Mouse (Mus musculus): ENCODE data around the gene Nol3. TPM values are rescaled to one million over a fixed set of nuclear protein-coding genes. Genes with fewer than 3 reads are reported as not detected.
"Not testable (repeated sequence)": the region's sequence is repeated elsewhere in the genome, so short reads cannot be mapped to it uniquely, and the experiment has no call there.

Gene Nol3
- total RNA-seq, 4 experiments from 2014 or later = 23.7 to 28.3 (median 27.1) TPM

- no peak for DNase-seq (ENCODE audit: low spot score)
These were observed 14.0 kb downstream of the Nol3 start, which contains the start of gene 4931428F04Rik for GRCm38 (mm10) chr8:105289805-105290460. TSS of gene 4931428F04Rik (minus strand) at chr8:105289864.

GRCm38 (mm10) chr8:105290554-105291314 lies 14.8 kb downstream of the Nol3 start:
- DNase-seq (ENCODE audit: low spot score) = peak; percentile 85

GRCm38 (mm10) chr8:105291364-105291763 lies 15.4 kb downstream of the Nol3 start:
- not testable (repeated sequence) for DNase-seq (ENCODE audit: low spot score)

- not testable (repeated sequence) for DNase-seq (ENCODE audit: low spot score)
These were observed 15.9 kb downstream of the Nol3 start for GRCm38 (mm10) chr8:105291802-105292201.

DNA sequence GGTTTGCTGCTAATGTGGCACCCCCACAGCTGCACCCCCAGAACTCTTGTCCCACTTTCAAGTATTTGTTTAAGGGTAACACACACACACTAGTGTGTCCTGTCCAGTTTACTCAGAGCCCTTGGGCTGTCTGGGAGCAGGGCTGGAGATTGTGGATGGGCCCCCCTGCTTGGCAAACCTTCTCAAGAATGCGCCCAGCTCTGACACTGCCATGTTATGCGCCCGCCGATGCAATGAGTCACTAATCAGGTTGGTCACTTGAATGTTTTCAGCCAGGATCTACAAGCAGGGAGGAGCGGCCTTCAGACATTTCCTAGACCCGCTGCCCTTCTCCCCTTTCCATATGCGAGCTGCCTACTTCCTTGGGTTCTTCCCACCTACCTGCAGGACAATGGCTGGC lies 16.5 kb downstream of the Nol3 start:
- DNase-seq (ENCODE audit: low spot score) = no peak

GRCm38 (mm10) chr8:105293405-105293804 lies 17.5 kb downstream of the Nol3 start:
- DNase-seq (ENCODE audit: low spot score) = no peak

DNA sequence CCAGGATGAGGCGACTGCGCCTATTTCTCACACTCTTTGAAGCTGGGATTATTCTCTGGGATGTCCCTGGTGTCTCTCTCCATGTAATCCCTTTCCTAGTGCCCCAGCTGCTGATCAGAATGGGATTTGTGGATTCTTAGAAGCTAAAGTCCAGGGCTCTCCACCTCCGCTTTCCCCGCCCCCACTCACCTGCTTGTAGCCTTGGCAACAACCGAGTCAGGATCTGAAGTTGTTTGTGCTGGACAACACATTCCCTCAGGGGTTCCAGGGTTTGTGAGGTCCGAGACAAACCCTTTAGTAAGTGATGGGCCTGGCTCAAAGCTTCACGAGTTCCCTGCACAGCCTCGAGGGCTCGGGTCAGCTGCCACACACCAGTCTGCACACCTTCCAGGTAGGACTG lies 18.8 kb downstream of the Nol3 start:
- no peak for DNase-seq (ENCODE audit: low spot score)

DNA sequence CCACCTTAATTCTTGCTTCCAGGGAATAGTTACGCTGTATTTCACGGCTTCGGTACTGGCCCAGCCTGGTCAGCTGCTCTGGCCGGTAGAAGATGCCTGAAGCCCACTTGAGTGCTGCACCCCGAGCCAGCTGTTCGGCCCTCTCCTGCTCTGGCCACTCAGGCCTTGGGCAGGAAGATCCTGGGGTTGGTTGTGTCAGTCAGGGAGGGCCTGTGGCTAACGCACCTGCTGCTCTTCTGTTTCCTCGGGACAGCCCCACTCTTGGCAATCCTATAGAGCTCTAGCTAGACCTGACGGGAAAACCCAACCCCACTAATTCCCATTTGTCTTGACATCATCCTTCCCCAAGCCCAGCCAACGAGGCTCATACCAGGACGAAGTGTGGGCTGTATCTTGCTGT lies 19.3 kb downstream of the Nol3 start:
- DNase-seq (ENCODE audit: low spot score) = no peak

DNA sequence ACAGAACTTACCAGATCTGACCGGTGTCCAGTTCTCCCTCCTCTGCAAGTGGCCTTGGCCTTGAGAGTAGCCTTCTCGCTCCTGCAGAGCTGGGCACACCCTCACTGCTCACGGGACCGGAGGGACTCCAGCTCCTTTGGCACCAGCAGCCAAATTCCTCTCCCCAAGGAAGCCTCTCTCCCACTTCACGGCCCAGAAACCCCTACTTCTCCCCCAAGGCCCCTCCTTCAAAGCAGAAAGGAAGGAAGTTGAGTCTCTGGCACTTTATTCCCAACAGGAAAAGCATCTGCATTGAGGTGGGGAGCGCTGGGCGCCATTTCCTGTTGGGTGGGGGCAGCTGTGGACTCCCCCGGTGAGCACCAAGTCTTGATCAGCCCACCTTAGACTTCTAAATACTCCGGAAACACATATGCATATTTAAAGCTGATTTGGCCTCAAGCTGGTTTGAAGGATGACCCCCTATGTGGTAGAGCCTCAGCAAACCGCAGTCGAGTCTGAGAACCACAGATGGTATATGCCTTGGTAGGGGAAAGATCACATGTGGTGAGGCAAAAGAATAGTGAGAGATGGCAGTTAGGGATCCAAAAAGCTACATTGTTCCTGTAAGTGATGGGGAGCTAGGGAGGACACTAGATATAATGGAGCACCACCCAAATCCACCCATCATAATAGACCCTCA lies 20.1 kb downstream of the Nol3 start, which contains the start of gene Exoc3l:
Exoc3l (minus strand) TSS at position 207 of the 679 bp plus-strand sequence.
- no peak for DNase-seq (ENCODE audit: low spot score)

- DNase-seq (ENCODE audit: low spot score) = peak; percentile 93
These were observed 21.7 kb downstream of the Nol3 start, which contains the start of gene E2f4 for GRCm38 (mm10) chr8:105297511-105298192. TSS of gene E2f4 (plus strand) at chr8:105297663.

DNA sequence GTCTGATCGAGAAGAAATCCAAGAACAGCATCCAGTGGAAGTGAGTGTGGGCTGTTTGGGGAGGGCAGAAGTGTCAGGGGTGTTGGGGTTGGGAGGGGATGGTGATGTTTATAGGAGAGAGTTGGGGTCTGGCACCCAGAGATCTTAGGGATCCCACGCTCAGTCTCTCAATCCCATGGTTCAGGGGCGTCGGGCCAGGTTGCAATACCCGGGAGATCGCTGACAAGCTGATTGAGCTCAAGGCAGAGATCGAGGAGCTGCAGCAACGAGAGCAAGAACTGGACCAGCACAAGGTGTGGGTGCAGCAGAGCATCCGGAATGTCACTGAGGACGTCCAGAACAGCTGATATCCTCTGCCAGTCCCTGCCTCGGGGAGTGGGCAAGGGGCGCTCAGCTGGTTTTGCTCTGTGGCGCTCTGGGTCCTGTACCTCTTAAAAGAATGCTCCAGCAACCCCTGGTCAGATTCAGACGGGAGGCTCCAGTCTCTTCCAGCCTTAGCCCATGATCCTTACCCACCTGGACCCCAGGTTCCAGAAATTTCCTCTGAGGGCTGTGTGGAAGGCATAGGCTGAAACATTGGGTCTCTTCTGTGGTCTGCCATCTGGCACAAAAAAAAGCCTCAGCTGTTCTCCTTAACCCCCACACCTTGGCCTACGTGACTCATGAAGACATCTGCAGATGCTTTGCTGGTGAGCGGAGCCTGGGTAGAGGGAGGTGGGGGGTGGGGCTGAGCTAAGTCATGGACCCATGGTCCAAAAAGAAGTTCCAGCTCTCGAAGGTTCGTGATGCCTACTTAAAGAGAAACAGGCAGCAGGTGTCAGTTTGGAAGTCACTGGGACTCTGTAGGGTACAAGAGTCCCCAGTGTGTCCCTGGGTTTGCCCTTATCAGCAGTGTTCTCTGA lies 22.7 kb downstream of the Nol3 start:
- DNase-seq (ENCODE audit: low spot score) = no peak

GRCm38 (mm10) chr8:105299962-105300361 lies 24.0 kb downstream of the Nol3 start:
- no peak for DNase-seq (ENCODE audit: low spot score)

DNA sequence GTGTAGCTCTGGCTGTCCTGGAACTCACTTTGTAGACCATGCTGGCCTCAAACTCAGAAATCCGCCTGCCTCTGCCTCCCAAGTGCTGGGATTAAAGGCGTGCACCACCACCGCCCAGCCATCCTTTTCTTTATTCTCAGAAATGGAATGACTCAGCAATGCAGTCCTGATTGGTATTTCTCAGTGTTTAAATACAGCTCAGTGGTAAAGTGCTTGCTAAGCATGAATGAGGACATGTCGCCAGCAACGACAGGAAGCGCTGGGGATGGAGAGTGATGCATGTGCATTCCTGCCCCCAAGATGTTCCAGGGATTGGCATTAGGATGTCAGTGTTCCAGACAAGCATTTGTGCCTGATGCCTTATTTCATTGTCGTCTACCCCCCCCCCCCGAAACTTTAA lies 27.5 kb downstream of the Nol3 start:
- DNase-seq (ENCODE audit: low spot score) = no peak

DNA sequence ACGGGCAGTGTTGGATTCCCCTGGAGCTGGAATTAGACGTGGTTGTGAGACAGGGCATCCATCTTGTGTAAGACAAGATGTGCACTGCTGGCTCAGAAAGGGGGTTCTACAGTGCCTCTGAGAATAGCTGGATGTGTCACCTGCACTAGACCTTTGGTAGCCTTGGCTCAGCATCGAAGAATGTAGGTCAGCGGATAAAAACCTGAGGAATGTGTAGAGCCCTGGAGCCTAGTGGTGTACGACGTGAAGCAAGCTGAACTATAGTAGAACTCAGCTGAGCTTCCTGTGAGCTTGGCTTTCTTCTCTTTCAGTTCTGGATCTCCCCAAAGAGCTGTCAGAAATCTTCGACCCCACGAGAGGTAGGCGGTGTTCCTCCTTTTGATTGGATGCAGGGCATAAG lies 27.9 kb downstream of the Nol3 start:
- DNase-seq (ENCODE audit: low spot score) = no peak

- DNase-seq (ENCODE audit: low spot score) = no peak
These were observed 28.6 kb downstream of the Nol3 start for GRCm38 (mm10) chr8:105304325-105305210.

- no peak for DNase-seq (ENCODE audit: low spot score)
These were observed 29.5 kb downstream of the Nol3 start, which contains the start of gene Elmo3 for GRCm38 (mm10) chr8:105305211-105306145. TSS of gene Elmo3 (plus strand) at chr8:105305601.

DNA sequence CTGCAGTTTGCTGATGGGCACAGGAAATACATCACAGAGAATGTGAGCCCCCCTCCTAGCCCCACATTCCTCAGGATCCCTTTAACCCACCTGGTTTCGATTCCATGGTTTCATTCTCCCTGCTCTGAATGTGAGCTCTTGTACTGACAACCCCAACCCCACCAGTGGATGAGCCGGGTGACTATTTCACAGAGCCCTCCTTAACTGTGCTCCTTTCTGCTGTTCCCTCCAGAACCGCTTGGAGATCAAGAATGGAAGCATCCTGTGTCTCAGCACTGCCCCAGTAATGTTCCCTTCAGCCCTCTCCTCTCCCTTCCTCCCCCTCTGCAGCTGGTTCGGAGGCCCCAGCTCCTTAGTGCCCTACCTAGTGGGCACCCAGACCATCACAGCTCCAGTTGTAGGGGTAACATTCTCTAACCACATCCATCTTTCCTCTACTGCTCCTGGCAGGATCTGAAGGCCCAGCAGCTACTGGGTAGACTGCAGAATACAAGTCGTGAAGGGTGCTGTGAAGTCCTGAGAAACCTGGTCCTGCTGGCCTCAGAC lies 30.3 kb downstream of the Nol3 start:
- no peak for DNase-seq (ENCODE audit: low spot score)

DNA sequence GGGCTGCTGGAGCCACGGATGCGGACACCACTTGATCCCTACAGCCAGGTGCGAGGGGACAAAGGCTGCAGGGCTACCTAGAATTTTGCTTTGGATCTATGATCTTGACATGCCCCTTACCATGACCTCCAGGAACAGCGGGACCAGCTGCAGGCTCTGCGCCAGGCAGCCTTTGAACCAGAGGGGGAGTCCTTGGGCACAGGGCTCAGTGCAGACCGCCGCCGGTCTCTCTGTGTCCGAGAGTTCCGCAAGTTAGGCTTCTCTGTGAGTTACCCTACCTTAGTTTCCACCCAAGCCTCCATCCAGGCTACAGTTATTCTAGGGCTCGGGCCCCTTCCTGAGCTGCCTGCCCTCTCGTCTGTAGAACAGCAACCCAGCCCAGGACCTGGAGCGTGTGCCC lies 31.7 kb downstream of the Nol3 start:
- DNase-seq (ENCODE audit: low spot score) = no peak

Data from heart, adult 8-10 months (tissue).